Mouse (Mus musculus): ENCODE data around the gene Gm13279. TPM values are rescaled to one million over a fixed set of nuclear protein-coding genes. Genes with fewer than 3 reads are reported as not detected.
"Not testable (repeated sequence)": the region's sequence is repeated elsewhere in the genome, so short reads cannot be mapped to it uniquely, and the experiment has no call there.

Gm13279 gene
- total RNA-seq (2021), result not detected in 2 replicates
- long read RNA-seq, experiment 1, result 0 reads
- long read RNA-seq, experiment 2, result 0 reads

DNA sequence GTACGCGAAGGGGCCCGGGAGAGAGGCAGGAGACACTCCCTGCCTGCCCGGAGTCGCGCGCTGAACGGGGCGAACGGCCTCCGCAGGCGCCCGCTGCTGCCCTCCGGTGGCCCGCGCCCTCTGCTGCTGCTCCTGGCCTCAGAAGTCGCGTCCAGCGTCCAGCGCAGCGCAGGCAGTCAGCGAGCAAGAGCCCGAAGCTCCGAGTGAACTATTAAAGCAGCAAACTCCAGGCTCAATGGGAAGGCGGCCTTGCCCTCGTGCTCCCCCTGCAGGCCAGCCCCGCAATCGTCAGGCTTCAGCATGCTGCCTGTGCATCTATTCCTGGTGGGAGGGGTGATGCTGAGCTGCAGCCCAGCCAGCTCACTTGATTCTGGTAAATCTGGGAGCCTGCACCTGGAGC lies at the start of gene Gm13279:
Gene Gm13279, plus strand, starts transcription at position 301 of the 400 bp plus-strand sequence.
- not testable (repeated sequence) for DNase-seq

DNA sequence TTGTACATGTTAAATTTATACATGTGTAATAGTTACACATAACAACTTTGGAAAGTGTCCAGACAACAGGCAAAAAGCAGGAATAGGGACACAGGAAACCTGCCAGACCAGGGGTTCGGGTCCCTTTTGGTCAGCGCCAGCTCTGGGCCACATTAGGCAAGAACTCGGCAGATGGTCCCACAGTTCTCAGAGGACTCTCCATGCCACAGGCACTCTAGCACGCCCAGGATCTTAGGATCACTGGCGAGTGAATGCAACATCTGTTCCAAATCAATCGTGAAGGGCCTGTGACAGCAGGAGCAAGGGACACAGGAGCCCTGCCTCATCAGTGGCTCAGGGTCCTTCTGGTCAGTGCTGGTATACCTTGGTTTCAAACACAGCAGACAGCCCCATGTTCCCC lies 47.3 kb upstream of the Gm13279 start:
- no peak for DNase-seq

DNA sequence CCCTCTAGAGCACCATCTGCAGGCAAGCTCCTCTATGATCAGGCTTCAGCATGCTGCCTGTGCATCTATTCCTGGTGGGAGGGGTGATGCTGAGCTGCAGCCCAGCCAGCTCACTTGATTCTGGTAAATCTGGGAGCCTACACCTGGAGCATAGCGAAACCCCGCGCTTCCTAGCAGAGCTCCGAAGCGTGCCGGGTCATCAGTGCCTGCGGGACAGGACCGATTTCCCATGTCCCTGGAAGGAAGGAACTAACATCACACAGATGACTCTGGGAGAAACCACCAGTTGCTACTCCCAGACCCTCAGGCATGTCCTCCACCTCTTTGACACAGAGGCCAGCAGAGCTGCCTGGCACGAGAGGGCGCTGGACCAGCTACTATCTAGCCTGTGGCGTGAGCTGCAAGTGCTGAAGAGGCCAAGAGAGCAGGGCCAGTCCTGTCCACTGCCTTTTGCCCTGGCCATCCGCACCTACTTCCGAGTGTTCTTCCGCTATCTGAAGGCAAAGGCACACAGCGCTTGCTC lies 42.3 kb upstream of the Gm13279 start, which contains the start of gene Gm13271:
Gene Gm13271, plus strand, starts transcription at position 51 of the 523 bp plus-strand sequence.
- DNase-seq, result peak; percentile 42

DNA sequence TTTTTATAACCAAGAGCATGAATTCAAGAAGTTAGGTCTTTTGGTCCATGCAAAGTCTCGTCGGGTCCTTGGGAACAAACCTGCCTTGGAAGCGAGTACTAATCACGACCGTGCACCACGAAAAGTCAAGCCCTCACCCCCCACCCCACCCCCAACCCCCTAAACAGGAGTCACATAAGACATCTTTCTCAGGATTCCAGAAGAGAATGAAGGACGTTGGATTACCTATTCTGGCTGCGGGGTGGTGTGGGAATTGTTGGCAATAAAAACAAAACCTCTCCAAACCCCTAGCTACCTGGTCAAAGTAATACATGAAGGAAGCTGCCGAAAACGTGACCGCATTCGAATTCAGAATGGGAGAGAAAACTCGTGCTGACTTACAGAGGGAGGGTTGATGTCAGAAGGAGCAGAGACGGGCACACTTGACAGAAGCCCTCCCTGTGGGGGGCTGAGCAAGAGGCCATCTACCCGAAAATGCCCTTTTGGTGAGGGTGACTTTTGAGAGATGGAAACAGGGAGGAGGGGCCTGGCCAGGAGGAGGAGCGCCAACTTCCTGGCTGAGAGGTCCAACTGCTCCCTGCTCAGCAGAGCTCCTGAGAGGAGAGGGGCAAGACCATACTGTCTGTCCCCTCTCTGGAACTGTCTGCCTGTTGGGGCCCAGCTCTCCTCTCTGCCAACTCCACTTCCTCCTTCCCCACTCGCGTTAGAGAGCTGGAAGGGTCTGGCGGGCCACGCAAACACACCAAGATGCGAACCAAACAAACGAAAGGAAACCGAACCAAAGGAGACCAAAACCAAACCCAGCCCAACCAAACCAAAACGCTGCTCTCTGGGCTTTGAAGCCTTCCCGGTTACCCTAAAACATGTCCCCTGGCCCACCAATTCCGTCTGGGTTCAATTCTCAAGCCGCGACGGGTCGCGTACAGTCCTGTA lies 40.4 kb upstream of the Gm13279 start:
- peak; percentile 14 for DNase-seq

DNA sequence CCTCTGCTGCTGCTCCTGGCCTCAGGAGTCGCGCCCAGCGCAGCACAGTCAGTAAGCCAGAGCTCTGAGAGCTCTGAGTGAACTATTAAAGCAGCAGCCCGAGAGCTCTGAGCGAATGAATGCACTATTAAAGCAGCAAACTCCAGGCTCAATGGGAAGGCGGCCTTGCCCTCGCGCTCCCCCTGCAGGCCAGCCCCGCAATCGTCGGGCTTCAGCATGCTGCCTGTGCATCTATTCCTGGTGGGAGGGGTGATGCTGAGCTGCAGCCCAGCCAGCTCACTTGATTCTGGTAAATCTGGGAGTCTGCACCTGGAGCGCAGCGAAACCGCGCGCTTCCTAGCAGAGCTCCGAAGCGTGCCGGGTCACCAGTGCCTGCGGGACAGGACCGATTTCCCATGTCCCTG lies 39.6 kb upstream of the Gm13279 start:
- DNase-seq, result peak; percentile 85

DNA sequence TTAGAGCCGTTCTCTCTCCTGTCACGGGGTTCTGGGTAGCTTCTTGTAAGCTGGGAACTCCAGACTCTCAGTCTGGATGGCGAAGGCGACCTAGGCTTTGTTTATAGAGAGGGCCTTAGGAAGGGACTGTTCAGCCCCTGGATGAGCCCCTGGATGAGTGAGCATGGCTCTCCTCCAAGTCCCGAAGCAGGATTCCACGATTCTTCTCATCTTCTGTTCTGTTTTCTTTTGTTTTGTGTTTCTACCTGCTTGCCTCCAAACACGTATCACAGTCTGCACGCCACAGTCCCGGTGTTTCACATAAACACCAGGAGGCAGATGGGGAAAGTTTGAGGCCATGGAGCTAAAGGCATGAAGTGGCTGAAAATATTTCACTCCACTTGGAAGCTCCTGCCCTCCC lies 38.4 kb upstream of the Gm13279 start:
- not testable (repeated sequence) for DNase-seq

DNA sequence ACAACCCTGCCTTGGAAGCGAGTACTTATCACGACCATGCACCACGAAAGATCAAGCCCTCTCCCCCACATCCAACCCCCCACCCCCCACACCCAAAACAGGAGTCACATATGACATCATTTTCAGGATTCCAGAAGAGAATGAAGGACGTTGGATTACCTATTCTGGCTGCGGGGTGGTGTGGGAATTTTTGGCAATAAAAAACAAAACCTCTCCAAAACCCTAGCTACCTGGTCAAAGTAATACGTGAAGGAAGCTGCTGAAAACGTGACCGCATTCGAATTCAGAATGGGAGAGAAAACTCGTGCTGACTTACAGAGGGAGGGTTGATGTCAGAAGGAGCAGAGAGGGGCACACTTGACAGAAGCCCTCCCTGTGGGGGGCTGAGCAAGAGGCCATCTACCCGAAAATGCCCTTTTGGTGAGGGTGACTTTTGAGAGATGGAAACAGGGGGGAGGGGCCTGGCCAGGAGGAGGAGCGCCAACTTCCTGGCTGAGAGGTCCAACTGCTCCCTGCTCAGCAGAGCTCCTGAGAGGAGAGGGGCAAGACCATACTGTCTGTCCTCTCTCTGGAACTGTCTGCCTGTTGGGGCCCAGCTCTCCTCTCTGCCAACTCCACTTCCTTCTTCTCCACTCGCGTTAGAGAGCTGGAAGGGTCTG lies 37.5 kb upstream of the Gm13279 start, which contains the start of gene Gm13283:
Gene Gm13283, plus strand, starts transcription at position 510 of the 659 bp plus-strand sequence.
- DNase-seq, result peak; percentile 42

DNA sequence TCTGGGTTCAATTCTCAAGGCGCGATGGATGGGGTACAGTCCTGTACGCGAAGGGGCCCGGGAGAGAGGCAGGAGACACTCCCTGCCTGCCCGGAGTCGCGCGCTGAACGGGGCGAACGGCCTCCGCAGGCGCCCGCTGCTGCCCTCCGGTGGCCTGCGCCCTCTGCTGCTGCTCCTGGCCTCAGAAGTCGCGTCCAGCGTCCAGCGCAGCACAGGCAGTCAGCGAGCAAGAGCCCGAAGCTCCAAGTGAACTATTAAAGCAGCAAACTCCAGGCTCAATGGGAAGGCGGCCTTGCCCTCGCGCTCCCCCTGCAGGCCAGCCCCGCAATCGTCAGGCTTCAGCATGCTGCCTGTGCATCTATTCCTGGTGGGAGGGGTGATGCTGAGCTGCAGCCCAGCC lies 36.8 kb upstream of the Gm13279 start:
- peak; percentile 85 for DNase-seq

DNA sequence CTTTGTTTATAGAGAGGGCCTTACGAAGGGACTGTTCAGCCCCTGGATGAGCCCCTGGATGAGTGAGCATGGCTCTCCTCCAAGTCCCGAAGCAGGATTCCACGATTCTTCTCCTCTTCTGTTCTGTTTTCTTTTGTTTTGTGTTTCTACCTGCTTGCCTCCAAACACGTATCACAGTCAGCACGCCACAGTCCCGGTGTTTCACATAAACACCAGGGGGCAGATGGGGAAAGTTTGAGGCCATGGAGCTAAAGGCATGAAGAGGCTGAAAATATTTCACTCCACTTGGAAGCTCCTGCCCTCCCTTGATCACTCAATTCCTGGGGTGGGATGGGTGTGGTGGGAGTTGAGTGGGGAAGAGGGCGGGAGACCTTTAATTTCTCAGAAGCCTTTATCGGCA lies 35.4 kb upstream of the Gm13279 start:
- DNase-seq, result peak; percentile 59

DNA sequence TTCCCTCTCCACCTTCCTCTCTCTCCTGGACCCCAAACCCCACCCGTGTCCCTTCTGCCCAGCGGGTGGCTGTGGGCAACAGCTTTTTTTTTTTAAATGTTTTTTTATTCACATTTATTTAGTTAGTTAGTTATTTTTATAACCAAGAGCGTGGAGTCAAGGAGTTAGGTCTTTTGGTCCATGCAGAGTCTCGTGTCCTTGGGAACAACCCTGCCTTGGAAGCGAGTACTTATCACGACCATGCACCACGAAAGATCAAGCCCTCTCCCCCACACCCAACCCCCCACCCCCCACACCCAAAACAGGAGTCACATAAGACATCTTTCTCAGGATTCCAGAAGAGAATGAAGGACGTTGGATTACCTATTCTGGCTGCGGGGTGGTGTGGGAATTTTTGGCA lies 34.9 kb upstream of the Gm13279 start:
- peak; percentile 16 for DNase-seq

DNA sequence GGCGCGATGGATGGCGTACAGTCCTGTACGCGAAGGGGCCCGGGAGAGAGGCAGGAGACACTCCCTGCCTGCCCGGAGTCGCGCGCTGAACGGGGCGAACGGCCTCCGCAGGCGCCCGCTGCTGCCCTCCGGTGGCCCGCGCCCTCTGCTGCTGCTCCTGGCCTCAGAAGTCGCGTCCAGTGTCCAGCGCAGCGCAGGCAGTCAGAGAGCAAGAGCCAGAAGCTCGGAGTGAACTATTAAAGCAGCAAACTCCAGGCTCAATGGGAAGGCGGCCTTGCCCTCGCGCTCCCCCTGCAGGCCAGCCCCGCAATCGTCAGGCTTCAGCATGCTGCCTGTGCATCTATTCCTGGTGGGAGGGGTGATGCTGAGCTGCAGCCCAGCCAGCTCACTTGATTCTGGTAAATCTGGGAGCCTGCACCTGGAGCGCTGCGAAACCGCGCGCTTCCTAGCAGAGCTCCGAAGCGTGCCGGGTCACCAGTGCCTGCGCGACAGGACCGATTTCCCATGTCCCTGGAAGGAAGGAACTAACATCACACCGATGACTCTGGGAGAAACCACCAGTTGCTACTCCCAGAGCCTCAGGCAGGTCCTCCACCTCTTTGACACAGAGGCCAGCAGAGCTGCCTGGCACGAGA lies 33.7 kb upstream of the Gm13279 start:
- DNase-seq, result peak; percentile 69

DNA sequence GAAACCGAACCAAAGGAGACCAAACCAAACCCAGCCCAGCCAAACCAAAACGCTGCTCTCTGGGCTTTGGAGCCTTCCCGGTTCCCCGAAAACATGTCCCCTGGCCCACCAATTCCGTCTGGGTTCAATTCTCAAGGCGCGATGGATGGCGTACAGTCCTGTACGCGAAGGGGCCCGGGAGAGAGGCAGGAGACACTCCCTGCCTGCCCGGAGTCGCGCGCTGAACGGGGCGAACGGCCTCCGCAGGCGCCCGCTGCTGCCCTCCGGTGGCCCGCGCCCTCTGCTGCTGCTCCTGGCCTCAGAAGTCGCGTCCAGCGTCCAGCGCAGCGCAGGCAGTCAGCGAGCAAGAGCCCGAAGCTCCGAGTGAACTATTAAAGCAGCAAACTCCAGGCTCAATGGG lies 23.7 kb upstream of the Gm13279 start, which contains the start of gene Gm13290:
Gene Gm13290, plus strand, starts transcription at position 301 of the 400 bp plus-strand sequence.
- DNase-seq, result not testable (repeated sequence)

DNA sequence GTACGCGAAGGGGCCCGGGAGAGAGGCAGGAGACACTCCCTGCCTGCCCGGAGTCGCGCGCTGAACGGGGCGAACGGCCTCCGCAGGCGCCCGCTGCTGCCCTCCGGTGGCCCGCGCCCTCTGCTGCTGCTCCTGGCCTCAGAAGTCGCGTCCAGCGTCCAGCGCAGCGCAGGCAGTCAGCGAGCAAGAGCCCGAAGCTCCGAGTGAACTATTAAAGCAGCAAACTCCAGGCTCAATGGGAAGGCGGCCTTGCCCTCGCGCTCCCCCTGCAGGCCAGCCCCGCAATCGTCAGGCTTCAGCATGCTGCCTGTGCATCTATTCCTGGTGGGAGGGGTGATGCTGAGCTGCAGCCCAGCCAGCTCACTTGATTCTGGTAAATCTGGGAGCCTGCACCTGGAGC lies 20.6 kb upstream of the Gm13279 start, which contains the start of gene Gm13289:
Gene Gm13289, plus strand, starts transcription at position 301 of the 400 bp plus-strand sequence.
- not testable (repeated sequence) for DNase-seq

DNA sequence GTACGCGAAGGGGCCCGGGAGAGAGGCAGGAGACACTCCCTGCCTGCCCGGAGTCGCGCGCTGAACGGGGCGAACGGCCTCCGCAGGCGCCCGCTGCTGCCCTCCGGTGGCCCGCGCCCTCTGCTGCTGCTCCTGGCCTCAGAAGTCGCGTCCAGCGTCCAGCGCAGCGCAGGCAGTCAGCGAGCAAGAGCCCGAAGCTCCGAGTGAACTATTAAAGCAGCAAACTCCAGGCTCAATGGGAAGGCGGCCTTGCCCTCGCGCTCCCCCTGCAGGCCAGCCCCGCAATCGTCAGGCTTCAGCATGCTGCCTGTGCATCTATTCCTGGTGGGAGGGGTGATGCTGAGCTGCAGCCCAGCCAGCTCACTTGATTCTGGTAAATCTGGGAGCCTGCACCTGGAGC lies 17.6 kb upstream of the Gm13279 start, which contains the start of gene Gm13272:
Gene Gm13272, plus strand, starts transcription at position 301 of the 400 bp plus-strand sequence.
- DNase-seq, result not testable (repeated sequence)

DNA sequence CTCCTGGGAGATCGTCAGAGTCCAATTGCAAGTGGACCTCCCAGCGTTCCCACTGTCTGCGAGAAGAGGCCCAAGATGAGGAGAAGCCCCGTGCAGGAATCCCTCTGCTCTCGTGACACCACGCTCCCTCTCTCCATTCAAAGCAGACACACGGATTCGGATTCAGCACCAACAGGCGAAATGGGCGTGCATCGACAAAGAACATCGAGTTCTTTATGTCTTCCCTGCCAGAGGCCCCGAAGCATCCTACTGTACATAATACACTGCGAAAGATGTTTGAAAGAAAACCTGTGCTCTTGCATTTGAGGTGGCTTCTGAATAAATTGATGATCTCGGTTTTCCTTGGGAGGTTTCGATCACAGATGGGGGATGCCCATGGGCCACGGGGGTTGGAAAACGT lies 16.9 kb upstream of the Gm13279 start:
- DNase-seq, result not testable (repeated sequence)

DNA sequence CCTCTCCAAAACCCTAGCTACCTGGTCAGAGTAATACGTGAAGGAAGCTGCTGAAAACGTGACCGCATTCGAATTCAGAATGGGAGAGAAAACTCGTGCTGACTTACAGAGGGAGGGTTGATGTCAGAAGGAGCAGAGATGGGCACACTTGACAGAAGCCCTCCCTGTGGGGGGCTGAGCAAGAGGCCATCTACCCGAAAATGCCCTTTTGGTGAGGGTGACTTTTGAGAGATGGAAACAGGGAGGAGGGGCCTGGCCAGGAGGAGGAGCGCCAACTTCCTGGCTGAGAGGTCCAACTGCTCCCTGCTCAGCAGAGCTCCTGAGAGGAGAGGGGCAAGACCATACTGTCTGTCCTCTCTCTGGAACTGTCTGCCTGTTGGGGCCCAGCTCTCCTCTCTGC lies 15.4 kb upstream of the Gm13279 start, which contains the start of gene Ifnz:
Gene Ifnz, plus strand, starts transcription at position 301 of the 400 bp plus-strand sequence.
- DNase-seq, result not testable (repeated sequence)

DNA sequence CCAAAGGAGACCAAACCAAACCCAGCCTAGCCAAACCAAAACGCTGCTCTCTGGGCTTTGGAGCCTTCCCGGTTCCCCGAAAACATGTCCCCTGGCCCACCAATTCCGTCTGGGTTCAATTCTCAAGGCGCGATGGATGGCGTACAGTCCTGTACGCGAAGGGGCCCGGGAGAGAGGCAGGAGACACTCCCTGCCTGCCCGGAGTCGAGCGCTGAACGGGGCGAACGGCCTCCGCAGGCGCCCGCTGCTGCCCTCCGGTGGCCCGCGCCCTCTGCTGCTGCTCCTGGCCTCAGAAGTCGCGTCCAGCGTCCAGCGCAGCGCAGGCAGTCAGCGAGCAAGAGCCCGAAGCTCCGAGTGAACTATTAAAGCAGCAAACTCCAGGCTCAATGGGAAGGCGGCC lies 14.9 kb upstream of the Gm13279 start:
- peak; percentile 32 for DNase-seq

DNA sequence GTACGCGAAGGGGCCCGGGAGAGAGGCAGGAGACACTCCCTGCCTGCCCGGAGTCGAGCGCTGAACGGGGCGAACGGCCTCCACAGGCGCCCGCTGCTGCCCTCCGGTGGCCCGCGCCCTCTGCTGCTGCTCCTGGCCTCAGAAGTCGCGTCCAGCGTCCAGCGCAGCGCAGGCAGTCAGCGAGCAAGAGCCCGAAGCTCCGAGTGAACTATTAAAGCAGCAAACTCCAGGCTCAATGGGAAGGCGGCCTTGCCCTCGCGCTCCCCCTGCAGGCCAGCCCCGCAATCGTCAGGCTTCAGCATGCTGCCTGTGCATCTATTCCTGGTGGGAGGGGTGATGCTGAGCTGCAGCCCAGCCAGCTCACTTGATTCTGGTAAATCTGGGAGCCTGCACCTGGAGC lies 11.8 kb upstream of the Gm13279 start, which contains the start of gene Gm13276:
Gene Gm13276, plus strand, starts transcription at position 301 of the 400 bp plus-strand sequence.
- not testable (repeated sequence) for DNase-seq

DNA sequence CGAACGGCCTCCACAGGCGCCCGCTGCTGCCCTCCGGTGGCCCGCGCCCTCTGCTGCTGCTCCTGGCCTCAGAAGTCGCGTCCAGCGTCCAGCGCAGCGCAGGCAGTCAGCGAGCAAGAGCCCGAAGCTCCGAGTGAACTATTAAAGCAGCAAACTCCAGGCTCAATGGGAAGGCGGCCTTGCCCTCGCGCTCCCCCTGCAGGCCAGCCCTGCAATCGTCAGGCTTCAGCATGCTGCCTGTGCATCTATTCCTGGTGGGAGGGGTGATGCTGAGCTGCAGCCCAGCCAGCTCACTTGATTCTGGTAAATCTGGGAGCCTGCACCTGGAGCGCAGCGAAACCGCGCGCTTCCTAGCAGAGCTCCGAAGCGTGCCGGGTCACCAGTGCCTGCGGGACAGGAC lies 8.8 kb upstream of the Gm13279 start, which contains the start of gene Gm13277:
Gene Gm13277, plus strand, starts transcription at position 231 of the 400 bp plus-strand sequence.
- peak; percentile 78 for DNase-seq

DNA sequence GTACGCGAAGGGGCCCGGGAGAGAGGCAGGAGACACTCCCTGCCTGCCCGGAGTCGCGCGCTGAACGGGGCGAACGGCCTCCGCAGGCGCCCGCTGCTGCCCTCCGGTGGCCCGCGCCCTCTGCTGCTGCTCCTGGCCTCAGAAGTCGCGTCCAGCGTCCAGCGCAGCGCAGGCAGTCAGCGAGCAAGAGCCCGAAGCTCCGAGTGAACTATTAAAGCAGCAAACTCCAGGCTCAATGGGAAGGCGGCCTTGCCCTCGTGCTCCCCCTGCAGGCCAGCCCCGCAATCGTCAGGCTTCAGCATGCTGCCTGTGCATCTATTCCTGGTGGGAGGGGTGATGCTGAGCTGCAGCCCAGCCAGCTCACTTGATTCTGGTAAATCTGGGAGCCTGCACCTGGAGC lies 5.9 kb upstream of the Gm13279 start, which contains the start of gene Gm13278:
Gene Gm13278, plus strand, starts transcription at position 301 of the 400 bp plus-strand sequence.
- not testable (repeated sequence) for DNase-seq

DNA sequence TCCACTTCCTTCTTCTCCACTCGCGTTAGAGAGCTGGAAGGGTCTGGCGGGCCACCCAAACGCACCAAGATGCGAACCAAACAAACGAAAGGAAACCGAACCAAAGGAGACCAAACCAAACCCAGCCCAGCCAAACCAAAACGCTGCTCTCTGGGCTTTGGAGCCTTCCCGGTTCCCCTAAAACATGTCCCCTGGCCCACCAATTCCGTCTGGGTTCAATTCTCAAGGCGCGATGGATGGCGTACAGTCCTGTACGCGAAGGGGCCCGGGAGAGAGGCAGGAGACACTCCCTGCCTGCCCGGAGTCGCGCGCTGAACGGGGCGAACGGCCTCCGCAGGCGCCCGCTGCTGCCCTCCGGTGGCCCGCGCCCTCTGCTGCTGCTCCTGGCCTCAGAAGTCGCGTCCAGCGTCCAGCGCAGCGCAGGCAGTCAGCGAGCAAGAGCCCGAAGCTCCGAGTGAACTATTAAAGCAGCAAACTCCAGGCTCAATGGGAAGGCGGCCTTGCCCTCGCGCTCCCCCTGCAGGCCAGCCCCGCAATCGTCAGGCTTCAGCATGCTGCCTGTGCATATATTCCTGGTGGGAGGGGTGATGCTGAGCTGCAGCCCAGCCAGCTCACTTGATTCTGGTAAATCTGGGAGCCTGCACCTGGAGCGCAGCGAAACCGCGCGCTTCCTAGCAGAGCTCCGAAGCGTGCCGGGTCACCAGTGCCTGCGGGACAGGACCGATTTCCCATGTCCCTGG lies 3.1 kb upstream of the Gm13279 start, which contains the start of gene Gm13275:
Gene Gm13275, plus strand, starts transcription at position 552 of the 740 bp plus-strand sequence.
- peak; percentile 52 for DNase-seq
